Mouse (Mus musculus): ENCODE data around the gene Wfdc18.
A peak's percentile ranks its signal among the peaks of the same experiment; 100 is the strongest.

Wfdc18 gene

DNA sequence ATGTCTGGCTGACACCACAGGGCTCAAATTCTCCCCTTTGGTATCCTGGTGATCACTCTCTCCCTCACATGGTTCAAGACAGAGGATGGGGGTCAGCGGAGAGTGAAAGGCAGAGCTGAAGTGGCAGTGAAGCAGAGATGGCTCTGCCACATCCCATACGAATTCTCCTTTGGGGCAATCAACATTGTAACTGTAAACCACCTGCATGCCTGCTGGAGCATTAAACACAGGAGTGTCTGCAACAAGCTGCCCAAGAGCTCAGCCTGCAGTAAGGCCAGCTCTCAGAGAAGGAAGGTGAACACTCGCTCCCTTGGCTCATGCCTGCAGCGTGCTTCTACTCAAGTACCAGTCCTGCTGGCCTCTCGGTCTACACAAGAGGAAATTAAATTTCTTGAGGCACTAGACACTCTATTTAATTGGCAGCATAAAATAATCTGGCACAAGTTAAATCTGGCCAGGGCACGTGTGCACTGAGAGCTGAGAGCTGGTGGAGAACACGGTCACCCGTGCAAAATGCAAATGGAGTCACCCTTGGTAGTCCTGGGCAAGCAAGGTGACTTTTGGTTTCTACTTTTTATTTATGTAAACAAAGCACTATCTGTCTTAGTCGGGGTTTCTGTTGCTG is 34.0 kb downstream of the Wfdc18 start:
- no peak for DNase-seq (ENCODE audit: low read depth, low spot score)

GRCm38 (mm10) chr11:83743525-83743924 is 34.7 kb downstream of the Wfdc18 start:
- no peak for DNase-seq (ENCODE audit: low read depth, low spot score)

DNA sequence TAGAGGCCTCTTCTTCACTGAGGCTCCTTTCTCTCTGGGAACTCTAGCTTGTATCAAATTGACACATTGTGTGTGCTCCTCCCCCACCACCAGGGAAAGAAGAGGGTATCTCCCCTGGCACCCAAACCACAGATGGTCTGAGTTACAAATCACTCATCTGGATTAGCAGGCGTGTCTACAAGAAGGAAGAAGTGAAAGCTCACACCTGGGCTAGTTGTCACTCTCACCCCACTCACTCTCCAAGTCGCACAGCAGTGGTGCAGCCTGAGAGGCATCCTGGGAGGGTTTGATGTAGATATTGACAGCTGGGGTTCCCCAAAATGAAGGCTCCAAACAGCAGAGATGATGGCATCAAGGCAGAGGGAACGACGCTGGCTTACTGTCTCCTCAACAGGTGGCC is 37.3 kb downstream of the Wfdc18 start:
- DNase-seq (ENCODE audit: low read depth, low spot score), result no peak

GRCm38 (mm10) chr11:83746681-83747080 is 37.9 kb downstream of the Wfdc18 start, which contains the start of gene Wfdc21:
TSS of gene Wfdc21 (plus strand) at chr11:83746940.
- DNase-seq (ENCODE audit: low read depth, low spot score), result no peak

GRCm38 (mm10) chr11:83747376-83748265 is 38.8 kb downstream of the Wfdc18 start:
- DNase-seq (ENCODE audit: low read depth, low spot score), result no peak

- DNase-seq (ENCODE audit: low read depth, low spot score), result peak; percentile 72
Observed at GRCm38 (mm10) chr11:83753581-83754181, 44.9 kb downstream of the Wfdc18 start, which contains the start of gene Heatr6. TSS of gene Heatr6 (plus strand) at chr11:83753696.

GRCm38 (mm10) chr11:83754227-83754626 is 45.4 kb downstream of the Wfdc18 start:
- no peak for DNase-seq (ENCODE audit: low read depth, low spot score)

All from c-Kit-negative CD71-positive TER-119-positive erythroid progenitor cells, embryonic 14.5 days (primary cell).